Mouse (Mus musculus) neural tube, embryonic 11.5 days (tissue): Measurements from ENCODE around the gene Ntng2. TPM values are rescaled to one million over a fixed set of nuclear protein-coding genes. Genes with fewer than 3 reads are reported as not detected.
A peak's percentile ranks its signal among the peaks of the same experiment; 100 is the strongest.

ENCODE experiments used
- ATAC-seq: fragments of 200-750 bp; cut with Nextera tagmentation; 2 replicates; pipeline ENCODE4 v1.8.0; 2017; ENCODE audit warnings: moderate number of reproducible peaks, mild to moderate bottlenecking, moderate TSS enrichment, moderate library complexity; ENCODE audit not compliant: insufficient read depth, low FRiP score, low TSS enrichment
- DNase-seq: peaks from one replicate; pipeline ENCODE4 v3.0.0-alpha.2; 2015; ENCODE audit warnings: low spot score
- H3K27ac ChIP-seq: fragments of 300-500 bp; sonication (generic); 2 replicates; pipeline ENCODE4 v1.5.1; 2014; ENCODE audit warnings: low read depth, mild to moderate bottlenecking, low read length
- H3K27me3 ChIP-seq: fragments of 300-500 bp; sonication (generic); 2 replicates; pipeline ENCODE4 v1.6.1; 2014; ENCODE audit warnings: mild to moderate bottlenecking, low read length, mixed read lengths; ENCODE audit not compliant: control insufficient read depth, insufficient read depth
- H3K36me3 ChIP-seq: fragments of 300-500 bp; sonication (generic); 2 replicates; pipeline ENCODE4 v1.6.1; 2014; ENCODE audit warnings: mild to moderate bottlenecking, low read length, moderate library complexity, mixed read lengths; ENCODE audit not compliant: control insufficient read depth, insufficient read depth
- H3K4me1 ChIP-seq: fragments of 300-500 bp; sonication (generic); 2 replicates; pipeline ENCODE4 v1.6.1; 2014; ENCODE audit warnings: low read length, mixed read lengths; ENCODE audit not compliant: control insufficient read depth, insufficient read depth
- H3K4me2 ChIP-seq: fragments of 300-500 bp; sonication (generic); 2 replicates; pipeline ENCODE4 v1.6.1; 2014; ENCODE audit warnings: low read depth, mild to moderate bottlenecking, moderate library complexity
- H3K4me3 ChIP-seq: fragments of 300-500 bp; sonication (generic); 2 replicates; pipeline ENCODE4 v1.5.1; 2014; ENCODE audit warnings: low read depth, low read length
- H3K9ac ChIP-seq: fragments of 300-500 bp; sonication (generic); 2 replicates; pipeline ENCODE4 v1.6.1; 2014; ENCODE audit warnings: mild to moderate bottlenecking, low read length
- H3K9me3 ChIP-seq: fragments of 300-500 bp; sonication (generic); 2 replicates; pipeline ENCODE4 v1.6.1; 2016; ENCODE audit warnings: low read length; ENCODE audit not compliant: control insufficient read depth
- WGBS: fragments of 180-500 bp; shearing (Covaris S2); extraction: QIAGEN DNeasy Blood & Tissue Kit; methylation state at CpG from one replicate; pipeline ENCODE4 v1.1.7; 2014; 5-methylcytosine and 5-hydroxymethylcytosine counted together
- polyA plus RNA-seq: library from polyadenylated mRNA; unstranded; fragments of >200 nt; fragmentation: Nextera tagmentation; extraction: Ambion mirVana; gene quantifications from 2 replicates; pipeline ENCODE4 v1.2.1, GENCODE M21; 2014

Ntng2 gene
- polyA plus RNA-seq, 1 experiment from 2014 or later: 3.6 TPM

GRCm38 (mm10) chr2:29246275-29246674 is 6.5 kb downstream of the Ntng2 start:
- peaks cover 9% of the 10 kb centered on the region for H3K4me1 ChIP-seq
- DNase-seq: no peak
- WGBS: 88% methylated on average over 3 of the region's 3 CpGs
- H3K27ac ChIP-seq: no peak overlapping the region
- H3K4me2 ChIP-seq: no peak overlapping the region
- ATAC-seq: no peak
- no peak overlapping the region for H3K4me3 ChIP-seq
- H3K9ac ChIP-seq: no peak overlapping the region
- H3K27me3 ChIP-seq: peaks cover 32% of the 10 kb centered on the region
- no peaks in the 10 kb centered on the region for H3K36me3 ChIP-seq
- H3K9me3 ChIP-seq: no peaks in the 10 kb centered on the region

- ATAC-seq (no peak), DNase-seq (peak; percentile 47)
- H3K4me2 ChIP-seq: no peak overlapping the region
- H3K36me3 ChIP-seq: no peaks in the 10 kb centered on the region
- WGBS: 28% methylated on average over 10 of the region's 10 CpGs
- no peak overlapping the region for H3K4me3 ChIP-seq
- H3K9me3 ChIP-seq: no peaks in the 10 kb centered on the region
- H3K27ac ChIP-seq: no peak overlapping the region
- H3K4me1 ChIP-seq: peaks cover 2% of the 10 kb centered on the region; the same call in 1 of the 2 replicates
- no peak overlapping the region for H3K9ac ChIP-seq
- peaks cover 25% of the 10 kb centered on the region for H3K27me3 ChIP-seq
Measured at GRCm38 (mm10) chr2:29245341-29245779, 7.4 kb downstream of the Ntng2 start.

- Histone ChIP-seq H3K4me2 (no peak overlapping the region), H3K36me3 (no peaks in the 10 kb centered on the region), H3K4me3 (no peak overlapping the region), H3K9ac (no peak overlapping the region), H3K27me3 (no peaks in the 10 kb centered on the region), H3K9me3 (no peaks in the 10 kb centered on the region), H3K27ac (no peak overlapping the region), H3K4me1 (no peaks in the 10 kb centered on the region)
- DNase-seq: no peak
- no peak for ATAC-seq
- 85% methylated on average over 17 of the region's 17 CpGs for WGBS
Measured at GRCm38 (mm10) chr2:29239329-29239728, 13.5 kb downstream of the Ntng2 start.

- no peaks in the 10 kb centered on the region for H3K9me3 ChIP-seq
- WGBS: 20% methylated on average over 4 of the region's 4 CpGs
- H3K4me3 ChIP-seq: no peak overlapping the region
- H3K9ac ChIP-seq: no peak overlapping the region
- H3K4me2 ChIP-seq: no peak overlapping the region
- no peaks in the 10 kb centered on the region for H3K36me3 ChIP-seq
- ATAC-seq (no peak), DNase-seq (peak; percentile 58)
- H3K27ac ChIP-seq: no peak overlapping the region
- no peaks in the 10 kb centered on the region for H3K4me1 ChIP-seq
- no peaks in the 10 kb centered on the region for H3K27me3 ChIP-seq
Measured at GRCm38 (mm10) chr2:29237623-29238022, 15.2 kb downstream of the Ntng2 start.

GRCm38 (mm10) chr2:29235811-29236210 is 17.0 kb downstream of the Ntng2 start:
- 79% methylated on average over 7 of the region's 7 CpGs for WGBS

GRCm38 (mm10) chr2:29235026-29235425 is 17.8 kb downstream of the Ntng2 start:
- ATAC-seq (no peak), DNase-seq (no peak)
- H3K27me3 ChIP-seq: no peaks in the 10 kb centered on the region
- H3K36me3 ChIP-seq: no peaks in the 10 kb centered on the region
- WGBS: 79% methylated on average over 3 of the region's 3 CpGs
- H3K27ac ChIP-seq: no peak overlapping the region
- H3K9ac ChIP-seq: no peak overlapping the region
- H3K4me3 ChIP-seq: no peak overlapping the region
- H3K9me3 ChIP-seq: no peaks in the 10 kb centered on the region
- no peaks in the 10 kb centered on the region for H3K4me1 ChIP-seq
- H3K4me2 ChIP-seq: no peak overlapping the region

More at GRCm38 (mm10) chr2:29235811-29236210, 17.0 kb downstream of the Ntng2 start:
- Histone ChIP-seq H3K4me3 (no peak overlapping the region), H3K4me2 (no peak overlapping the region), H3K4me1 (no peaks in the 10 kb centered on the region), H3K36me3 (no peaks in the 10 kb centered on the region), H3K27ac (no peak overlapping the region), H3K9me3 (no peaks in the 10 kb centered on the region), H3K27me3 (no peaks in the 10 kb centered on the region), H3K9ac (no peak overlapping the region)
- DNase-seq (no peak), ATAC-seq (no peak)

- ATAC-seq: no peak
Measured at GRCm38 (mm10) chr2:29234002-29234401, 18.8 kb downstream of the Ntng2 start.

GRCm38 (mm10) chr2:29230191-29230835 is 22.5 kb downstream of the Ntng2 start:
- Histone ChIP-seq H3K9ac (no peak overlapping the region), H3K27me3 (no peaks in the 10 kb centered on the region), H3K4me3 (no peak overlapping the region), H3K4me1 (no peaks in the 10 kb centered on the region), H3K36me3 (no peaks in the 10 kb centered on the region), H3K9me3 (no peaks in the 10 kb centered on the region), H3K4me2 (no peak overlapping the region), H3K27ac (no peak overlapping the region)
- DNase-seq (no peak), ATAC-seq (no peak)
- WGBS: 74% methylated on average over 9 of the region's 9 CpGs

More at GRCm38 (mm10) chr2:29234002-29234401, 18.8 kb downstream of the Ntng2 start:
- Histone ChIP-seq H3K4me1 (no peaks in the 10 kb centered on the region), H3K9me3 (no peaks in the 10 kb centered on the region), H3K27me3 (no peaks in the 10 kb centered on the region), H3K4me3 (no peak overlapping the region), H3K36me3 (no peaks in the 10 kb centered on the region), H3K4me2 (no peak overlapping the region), H3K9ac (no peak overlapping the region), H3K27ac (no peak overlapping the region)
- no peak for DNase-seq
- WGBS: 73% methylated on average over 4 of the region's 4 CpGs

- WGBS: 74% methylated on average over 4 of the region's 4 CpGs
- Histone ChIP-seq H3K27ac (no peak overlapping the region), H3K4me3 (no peak overlapping the region), H3K4me2 (no peak overlapping the region), H3K36me3 (no peaks in the 10 kb centered on the region), H3K4me1 (no peaks in the 10 kb centered on the region), H3K27me3 (no peaks in the 10 kb centered on the region), H3K9me3 (no peaks in the 10 kb centered on the region), H3K9ac (no peak overlapping the region)
- no peak for DNase-seq
- no peak for ATAC-seq
Measured at GRCm38 (mm10) chr2:29226671-29227070, 26.1 kb downstream of the Ntng2 start.
